Mouse (Mus musculus) ES-E14 (cell line): ENCODE data around the gene Ly6g6f. TPM values are rescaled to one million over a fixed set of nuclear protein-coding genes. Genes with fewer than 3 reads are reported as not detected.
A peak's percentile ranks its signal among the peaks of the same experiment; 100 is the strongest.

Experiments
- DNase-seq: peaks from one replicate; pipeline ENCODE4 v3.0.0-alpha.2; 2013; ENCODE audit warnings: low read depth, low spot score
- H3K27ac ChIP-seq: 2 replicates; pipeline ENCODE4 v1.5.1; 2012; ENCODE audit warnings: low read depth, mild to moderate bottlenecking, low read length, moderate library complexity, mixed read lengths; ENCODE audit not compliant: poor library complexity, insufficient read depth, severe bottlenecking
- H3K36me3 ChIP-seq: 2 replicates; pipeline ENCODE4 v1.6.1; 2012; ENCODE audit warnings: mild to moderate bottlenecking, low read length, moderate library complexity, mixed read lengths; ENCODE audit not compliant: control insufficient read depth, poor library complexity, insufficient read depth, severe bottlenecking
- H3K4me1 ChIP-seq, 2 experiments: fragments of 150-350 bp in 1 of 2; sonication (generic) in 1 of 2; 2 replicates each; pipeline ENCODE4 v1.6.1; 2012; ENCODE audit warnings: low read length in 2 of 2, mild to moderate bottlenecking in 1 of 2, mixed read lengths in 1 of 2; ENCODE audit not compliant: control insufficient read depth in 2 of 2, insufficient read depth in 2 of 2, poor library complexity in 1 of 2
- H3K4me3 ChIP-seq, 2 experiments: fragments of 150-350 bp in 1 of 2; sonication (generic) in 1 of 2; 2 replicates each; pipeline ENCODE4 v1.5.1; 2012; ENCODE audit warnings: low read length in 2 of 2, low read depth in 1 of 2, mild to moderate bottlenecking in 1 of 2, mixed read lengths in 1 of 2; ENCODE audit not compliant: insufficient read depth in 1 of 2, poor library complexity in 1 of 2, severe bottlenecking in 1 of 2
- H3K9ac ChIP-seq: 2 replicates; pipeline ENCODE4 v1.6.1; 2012; ENCODE audit warnings: low read depth, mild to moderate bottlenecking, low read length, mixed read lengths; ENCODE audit not compliant: poor library complexity, insufficient read depth, severe bottlenecking
- H3K9me3 ChIP-seq: fragments of 150-350 bp; sonication (generic); 2 replicates; pipeline ENCODE4 v1.6.1; 2012; ENCODE audit warnings: low read depth, mild to moderate bottlenecking, low read length; ENCODE audit not compliant: control insufficient read depth, insufficient read depth
- CHD2 ChIP-seq: IDR thresholded peaks from 2 replicates; pipeline ENCODE4 v1.6.1; 2014; ENCODE audit warnings: mild to moderate bottlenecking, low read depth, low read length, inconsistent platforms
- HCFC1 ChIP-seq: IDR thresholded peaks from 2 replicates; pipeline ENCODE4 v1.6.1; 2012; ENCODE audit warnings: low read length, inconsistent platforms, borderline replicate concordance; ENCODE audit not compliant: insufficient read depth
- MAFK ChIP-seq: IDR thresholded peaks from 2 replicates; pipeline ENCODE4 v1.6.1; 2014; ENCODE audit warnings: mild to moderate bottlenecking, low read depth, low read length, inconsistent platforms; ENCODE audit not compliant: insufficient read depth
- ZC3H11A ChIP-seq: IDR thresholded peaks from 2 replicates; pipeline ENCODE4 v1.6.1; 2012; ENCODE audit warnings: low read depth, mild to moderate bottlenecking, inconsistent platforms, low read length, borderline replicate concordance
- ZNF384 ChIP-seq: IDR thresholded peaks from 2 replicates; pipeline ENCODE4 v1.6.1; 2012; ENCODE audit warnings: low read depth, low read length, inconsistent platforms
- in situ Hi-C, 2 experiments: fragments of 600-800 bp; cut with MboI; formaldehyde crosslinking; loops; one replicate each; pipeline ENCODE4 v1.15.1; 2025; ENCODE audit warnings: low sequenced_read_pairs in 2 of 2, inconsistent platforms in 1 of 2; ENCODE audit not compliant: unreplicated experiment in 2 of 2
- total RNA-seq: library from RNA; depleted of rRNA; stranded (reverse); fragments of 300-350 nt; gene quantifications from 2 replicates; pipeline ENCODE4 v1.2.3, GENCODE M21; 2012

The Ly6g6f gene
- total RNA-seq, 1 experiment: not detected

GRCm38 (mm10) chr17:35047688-35048087 lies 37.7 kb downstream of the Ly6g6f start:
- Histone ChIP-seq H3K4me3 (no peak overlapping the region), H3K27ac (no peak overlapping the region), H3K4me1 (peaks cover 0 to 24% of the 10 kb centered on the region in 2 experiments), H3K9me3 (no peaks in the 10 kb centered on the region), H3K36me3 (peaks cover 5% of the 10 kb centered on the region; the same call in 1 of the 2 replicates), H3K9ac (no peak overlapping the region)
- DNase-seq: no peak
- no peak for TF ChIP-seq ZNF384
- no peak for TF ChIP-seq CHD2
- no peak for TF ChIP-seq MAFK
- no peak for TF ChIP-seq HCFC1
- no peak for TF ChIP-seq ZC3H11A
- in situ Hi-C loops: no loop called here

DNA sequence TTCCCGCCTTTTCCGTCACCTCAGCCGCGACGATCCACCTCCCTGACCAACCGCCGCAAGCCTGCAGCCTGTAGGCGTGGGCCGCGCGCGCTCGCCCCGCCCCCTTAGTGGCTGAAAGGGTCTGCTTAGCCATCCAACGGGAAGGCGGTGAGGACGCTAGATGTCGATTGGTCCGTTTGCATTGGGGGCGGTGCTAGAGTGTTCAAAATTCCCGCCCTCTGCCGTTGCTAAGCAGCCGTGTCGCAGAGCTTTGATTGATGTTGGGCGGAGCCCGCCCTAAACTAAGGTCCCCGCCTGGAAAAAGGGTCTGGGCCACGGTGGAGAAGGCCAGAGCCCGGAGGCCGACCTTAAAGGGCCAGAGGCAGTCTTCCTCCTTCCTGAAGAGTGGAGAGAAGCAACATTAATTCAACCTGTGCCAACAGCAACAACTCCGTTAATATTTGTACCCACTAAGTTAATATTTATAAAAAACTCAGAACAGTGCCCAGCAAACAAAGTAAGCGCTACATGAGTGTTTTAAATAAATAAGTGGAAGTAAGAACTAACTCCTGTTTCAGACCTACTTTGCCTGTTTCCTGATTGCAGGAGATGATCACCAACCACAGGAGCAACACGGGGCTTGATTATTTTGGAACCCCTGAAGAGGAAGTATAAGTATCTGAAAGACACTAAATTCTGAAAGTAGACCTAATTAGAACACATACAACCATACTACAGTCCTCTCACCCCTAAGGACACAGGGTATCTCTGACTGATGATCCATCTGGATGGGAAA lies 38.5 kb downstream of the Ly6g6f start, which contains the start of gene Msh5:
Gene Msh5, minus strand, starts transcription at position 65 of the 775 bp plus-strand sequence.
- H3K9ac ChIP-seq: peak within 1 kb of the TSS; percentile 91
- in situ Hi-C loops: no loop called here

DNA sequence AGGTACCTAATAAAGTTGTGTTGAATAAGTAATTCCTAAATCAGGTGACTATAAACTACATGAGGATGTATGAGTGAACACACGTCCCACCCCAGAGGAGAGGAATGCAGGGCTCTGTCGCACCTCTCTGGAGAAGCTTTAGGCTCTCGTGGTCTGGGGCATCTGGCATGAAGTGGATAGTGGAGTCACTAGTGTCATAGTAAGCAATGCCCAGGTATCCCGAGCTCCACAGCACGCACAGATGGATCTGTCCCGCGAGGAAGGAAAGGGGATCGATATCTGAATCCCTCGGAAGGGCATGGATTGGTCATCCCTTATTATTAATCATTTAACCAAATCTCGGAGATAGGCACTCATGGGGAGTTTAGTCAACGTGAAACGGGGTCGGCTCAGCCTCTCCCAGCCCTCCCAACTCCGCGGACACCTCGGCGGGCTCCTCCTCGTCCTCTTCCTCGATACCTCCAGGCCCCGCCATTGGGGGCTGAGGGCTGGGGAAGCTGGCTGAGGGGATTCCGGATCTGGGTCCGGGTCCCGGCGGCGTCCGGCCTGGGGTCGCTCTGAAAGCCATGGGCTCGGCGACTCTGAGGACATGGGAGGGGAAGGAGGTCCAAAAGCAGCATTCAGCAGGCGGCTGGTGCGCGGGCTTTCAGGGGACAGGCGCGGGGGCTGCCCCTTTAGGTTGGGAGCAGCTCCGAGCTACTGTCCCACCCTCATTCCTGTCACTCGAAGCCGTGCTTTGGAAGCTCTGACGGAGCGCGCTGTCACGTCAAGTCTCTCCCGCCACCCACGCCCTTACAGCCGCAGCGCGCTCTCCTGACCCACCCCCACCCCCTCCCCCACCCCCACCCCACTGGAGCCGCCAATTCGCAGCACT lies 39.4 kb downstream of the Ly6g6f start:
- peaks cover 0 to 14% of the 10 kb centered on the region in 2 experiments for H3K4me1 ChIP-seq
- H3K9me3 ChIP-seq: no peaks in the 10 kb centered on the region
- in situ Hi-C loops: no loop called here
- H3K27ac ChIP-seq: no peak overlapping the region
- no peak for TF ChIP-seq CHD2
- TF ChIP-seq MAFK: no peak
- no peak for TF ChIP-seq HCFC1
- no peak for TF ChIP-seq ZC3H11A
- no peak for DNase-seq
- no peaks in the 10 kb centered on the region for H3K36me3 ChIP-seq
- peak overlapping the region; percentile 91 for H3K9ac ChIP-seq
- peak overlapping the region; percentile 66 to 78 for H3K4me3 ChIP-seq

More for the DNA sequence above, 38.5 kb downstream of the Ly6g6f start, which contains the start of gene Msh5:
- TF ChIP-seq CHD2 (0 out of 2 replicates have a peak, but pooled peaks have one; percentile 17), ZNF384 (no peak)
- DNase-seq: peak; percentile 100
- H3K4me1 ChIP-seq: peaks cover 0 to 16% of the 10 kb centered on the region in 2 experiments
- H3K36me3 ChIP-seq: no peaks in the 10 kb centered on the region
- no peak within 1 kb of the TSS for H3K27ac ChIP-seq
- no peaks in the 10 kb centered on the region for H3K9me3 ChIP-seq
- peak within 1 kb of the TSS; percentile 66 to 78 for H3K4me3 ChIP-seq

- Histone ChIP-seq H3K36me3 (no peaks in the 10 kb centered on the region), H3K4me3 (peak overlapping the region in 1 of 2 experiments; percentile 78; a peak in 2 of 4 replicates), H3K9me3 (no peaks in the 10 kb centered on the region), H3K27ac (no peak overlapping the region), H3K9ac (no peak overlapping the region), H3K4me1 (peaks cover 0 to 14% of the 10 kb centered on the region in 2 experiments)
- TF ChIP-seq HCFC1 (no peak), MAFK (no peak), ZC3H11A (no peak), ZNF384 (no peak), CHD2 (no peak)
- in situ Hi-C loops: no loop called here
- no peak for DNase-seq
Observed at GRCm38 (mm10) chr17:35044904-35045806, 40.3 kb downstream of the Ly6g6f start.
